18 mouse cellular contexts compared by ENCODE assay signal in the genomic region with DNA sequence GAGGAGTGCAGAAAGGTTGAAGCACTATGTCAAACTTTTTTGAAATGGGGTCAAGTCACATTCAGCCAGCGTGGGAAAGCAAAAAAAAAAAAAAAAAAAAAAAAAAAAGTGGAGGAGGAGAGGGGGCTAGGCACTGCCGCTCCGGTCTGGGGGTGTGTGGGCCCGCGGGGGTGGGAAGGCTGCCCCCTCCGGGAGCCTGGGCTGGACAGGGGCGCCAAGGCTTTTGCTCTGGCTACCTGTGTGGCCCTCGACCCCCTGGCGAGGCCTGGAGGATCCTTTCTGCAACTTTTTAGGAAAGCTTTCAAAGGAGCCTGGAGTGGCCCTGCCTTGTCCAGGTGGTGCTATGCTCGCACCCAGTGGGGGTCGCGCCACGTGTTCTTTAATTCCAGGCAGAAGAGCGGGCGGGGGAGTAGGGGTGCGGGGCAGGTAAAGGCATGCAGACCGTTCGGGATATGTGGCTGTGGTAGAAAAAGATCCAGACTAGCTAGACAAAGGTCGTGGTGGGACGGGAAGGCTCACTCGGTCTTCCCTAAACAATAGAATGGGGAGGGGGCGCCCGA. TPM values are rescaled to one million over a fixed set of nuclear protein-coding genes. Genes with fewer than 3 reads are reported as not detected.
A peak's percentile ranks its signal among the peaks of the same experiment; 100 is the strongest.
DNase-seq lines count a peak whose midpoint lies in the region; ATAC-seq lines count a peak whose summit lies in the region.
"Had no signal": no experiment of that assay in that cellular context is flagged by ENCODE, and none has a peak within 500 bp of the region (broad histone marks: within the 10 kb centered on the region; RNA-seq: fewer than 3 reads in every experiment).

No protein-coding gene starts in this region.

- no peak for ATAC-seq in kidney, embryonic 14.5 days (ENCODE audit: low FRiP score, low TSS enrichment)
- no peak for ATAC-seq in neural tube, embryonic 15.5 days (ENCODE audit: low FRiP score)
- ATAC-seq in stomach, embryonic 16.5 days (ENCODE audit: insufficient read depth, low FRiP score) = no peak
- ATAC-seq in erythroblast, adult 5-6 weeks (replicated peaks; ENCODE audit: low FRiP score, poor library complexity, severe bottlenecking) = no peak
- ATAC-seq: liver, postnatal 0 days had no signal

- no peak overlapping the region for H3K4me2 ChIP-seq in kidney, embryonic 14.5 days (replicated peaks; ENCODE audit: low read depth, low read length)
- no peak overlapping the region for H3K4me2 ChIP-seq in neural tube, embryonic 15.5 days
- peak overlapping the region; percentile 50; the same call in 1 of the 2 replicates for H3K4me2 ChIP-seq in stomach, embryonic 16.5 days (ENCODE audit: low read depth, low read length)

- H3K27me3 ChIP-seq in kidney, embryonic 14.5 days (ENCODE audit: control insufficient read depth, insufficient read depth, low read length) = peaks cover 54% of the 10 kb centered on the region
- H3K27me3 ChIP-seq in neural tube, embryonic 15.5 days (replicated peaks) = peaks cover 68% of the 10 kb centered on the region
- H3K27me3 ChIP-seq in stomach, embryonic 16.5 days (ENCODE audit: control insufficient read depth, insufficient read depth, low read length) = peaks cover 36% of the 10 kb centered on the region

- no peaks in the 10 kb centered on the region; the same call in 1 of the 2 replicates for H3K4me1 ChIP-seq in kidney, embryonic 14.5 days (ENCODE audit: control insufficient read depth, insufficient read depth, low read length)
- peaks cover 9% of the 10 kb centered on the region for H3K4me1 ChIP-seq in neural tube, embryonic 15.5 days
- H3K4me1 ChIP-seq in stomach, embryonic 16.5 days (ENCODE audit: control insufficient read depth, insufficient read depth, low read length) = no peaks in the 10 kb centered on the region

- no peaks in the 10 kb centered on the region for H3K36me3 ChIP-seq in kidney, embryonic 14.5 days (ENCODE audit: control insufficient read depth, insufficient read depth, low read length)
- no peaks in the 10 kb centered on the region for H3K36me3 ChIP-seq in neural tube, embryonic 15.5 days
- no peaks in the 10 kb centered on the region for H3K36me3 ChIP-seq in stomach, embryonic 16.5 days (ENCODE audit: control insufficient read depth, insufficient read depth, low read length)
- H3K36me3 ChIP-seq: midbrain, embryonic 15.5 days had no signal

- H3K27ac ChIP-seq in kidney, embryonic 14.5 days (ENCODE audit: low read depth, low read length) = no peak overlapping the region
- H3K27ac ChIP-seq in neural tube, embryonic 15.5 days (replicated peaks) = no peak overlapping the region
- H3K27ac ChIP-seq in stomach, embryonic 16.5 days (ENCODE audit: low read length) = no peak overlapping the region
- H3K27ac ChIP-seq: midbrain, embryonic 15.5 days had no signal

- 2% methylated on average over 23 of the region's 23 CpGs for WGBS in kidney, embryonic 14.5 days
- 3% methylated on average over 21 of the region's 23 CpGs for WGBS in neural tube, embryonic 15.5 days
- WGBS in stomach, embryonic 16.5 days = 14% methylated on average over 23 of the region's 23 CpGs

- H3K9ac ChIP-seq in kidney, embryonic 14.5 days (ENCODE audit: low read depth, low read length) = no peak overlapping the region
- no peak overlapping the region for H3K9ac ChIP-seq in neural tube, embryonic 15.5 days (replicated peaks)
- no peak overlapping the region for H3K9ac ChIP-seq in stomach, embryonic 16.5 days (ENCODE audit: low read length)
- H3K9ac ChIP-seq: liver, postnatal 0 days; midbrain, embryonic 15.5 days had no signal

- H3K9me3 ChIP-seq in kidney, embryonic 14.5 days (ENCODE audit: control insufficient read depth, low read length) = no peaks in the 10 kb centered on the region
- no peaks in the 10 kb centered on the region for H3K9me3 ChIP-seq in neural tube, embryonic 15.5 days (replicated peaks)
- H3K9me3 ChIP-seq in stomach, embryonic 16.5 days (replicated peaks; ENCODE audit: control insufficient read depth, low read length) = no peaks in the 10 kb centered on the region
- H3K9me3 ChIP-seq: midbrain, embryonic 15.5 days had no signal

- DNase-seq in cerebellum, postnatal 10 days = peak; percentile 15 to 26
- no peak for DNase-seq in cerebellum, adult 11 months
- no peak for DNase-seq in kidney, postnatal 10 days
- peak; percentile 24 for DNase-seq in neural tube, embryonic 10.5 days (ENCODE audit: extremely low spot score, low spot score)
- DNase-seq: adrenal gland, postnatal 25 days; kidney, postnatal 25 days; layer of hippocampus, postnatal 36 days had no signal

- H3K4me3 ChIP-seq in kidney, embryonic 14.5 days (ENCODE audit: low read length) = peak overlapping the region; percentile 39; the same call in 1 of the 2 replicates
- H3K4me3 ChIP-seq in neural tube, embryonic 15.5 days (replicated peaks) = no peak overlapping the region
- no peak overlapping the region; the same call in 1 of the 2 replicates for H3K4me3 ChIP-seq in stomach, embryonic 16.5 days (replicated peaks; ENCODE audit: low read length)
- H3K4me3 ChIP-seq: erythroblast, embryonic 14.5 days; midbrain, embryonic 15.5 days had no signal

RNA-seq across cellular contexts. Expression of a gene that starts 1.3 kb away (rescaled TPM):
- 1.2 and 1.5 TPM in 2 replicates for polyA plus RNA-seq in kidney, embryonic 14.5 days (2014; fragmentation: Nextera tagmentation; extraction: Ambion mirVana)
- 0.23 and 0.46 TPM in 2 replicates for polyA plus RNA-seq in neural tube, embryonic 15.5 days (2015; fragmentation: Nextera tagmentation; extraction: Ambion mirVana)
- polyA plus RNA-seq in stomach, embryonic 16.5 days (2015; fragmentation: Nextera tagmentation; extraction: Ambion mirVana) = 0.49 and 0.91 TPM in 2 replicates
- not detected in 2 replicates for total RNA-seq in erythroblast, adult 5-6 weeks (2015; ENCODE audit: low replicate concordance)
- total RNA-seq in erythroblast, adult 5-6 weeks (2017; ENCODE audit: low replicate concordance) = not detected in 2 replicates
- total RNA-seq: CH12.LX; heart, postnatal 10 days; layer of hippocampus, postnatal 36 days had no signal
- polyA plus RNA-seq: erythroblast, embryonic 14.5 days; liver, postnatal 0 days; small intestine, adult 2 months; testis, adult 2 months had no signal

RNA-seq across cellular contexts. Expression of a gene that starts 1.3 kb away (rescaled TPM):
- 12.2 and 14.6 TPM in 2 replicates for polyA plus RNA-seq in kidney, embryonic 14.5 days (2014; fragmentation: Nextera tagmentation; extraction: Ambion mirVana)
- polyA plus RNA-seq in neural tube, embryonic 15.5 days (2015; fragmentation: Nextera tagmentation; extraction: Ambion mirVana) = 0.91 and 1.4 TPM in 2 replicates
- polyA plus RNA-seq in stomach, embryonic 16.5 days (2015; fragmentation: Nextera tagmentation; extraction: Ambion mirVana) = 7.9 and 8.7 TPM in 2 replicates
- not detected in 2 replicates for total RNA-seq in erythroblast, adult 5-6 weeks (2015; ENCODE audit: low replicate concordance)
- total RNA-seq in erythroblast, adult 5-6 weeks (2017; ENCODE audit: low replicate concordance) = not detected in 2 replicates
- total RNA-seq: layer of hippocampus, postnatal 36 days had no signal
- polyA plus RNA-seq: erythroblast, embryonic 14.5 days had no signal

RNA-seq across cellular contexts. Expression of a gene that starts 10.6 kb away (rescaled TPM):
- 35.5 and 42.1 TPM in 2 replicates for polyA plus RNA-seq in kidney, embryonic 14.5 days (2014; fragmentation: Nextera tagmentation; extraction: Ambion mirVana)
- 1.6 and 3.4 TPM in 2 replicates for polyA plus RNA-seq in neural tube, embryonic 15.5 days (2015; fragmentation: Nextera tagmentation; extraction: Ambion mirVana)
- 18.7 and 18.9 TPM in 2 replicates for polyA plus RNA-seq in stomach, embryonic 16.5 days (2015; fragmentation: Nextera tagmentation; extraction: Ambion mirVana)
- 5.6 TPM in 1 of 2 replicates, not detected in the other for total RNA-seq in erythroblast, adult 5-6 weeks (2015; ENCODE audit: low replicate concordance)
- 0.51 and 0.98 TPM in 2 replicates for total RNA-seq in erythroblast, adult 5-6 weeks (2017; ENCODE audit: low replicate concordance)
- total RNA-seq: layer of hippocampus, postnatal 36 days had no signal
- polyA plus RNA-seq: erythroblast, embryonic 14.5 days had no signal

Comparison
In these comparisons a context has a peak if more than half of its experiments do, and no peak if none do; other contexts are left out.
1. DNase-seq: peak in cerebellum, postnatal 10 days (2 of 2) and neural tube, embryonic 10.5 days (single experiment); none in cerebellum, adult 11 months (single experiment) and kidney, postnatal 10 days (single experiment).